Mouse (Mus musculus) hindbrain, postnatal 0 days (tissue): ENCODE measurements around the gene Otub2. TPM values are rescaled to one million over a fixed set of nuclear protein-coding genes. Genes with fewer than 3 reads are reported as not detected.
"Not testable (repeated sequence)": the region's sequence is repeated elsewhere in the genome, so short reads cannot be mapped to it uniquely, and the experiment has no call there.

ENCODE experiments used
- ATAC-seq: fragments of 200-750 bp; cut with Nextera tagmentation; 2 replicates; pipeline ENCODE4 v1.8.0; 2017; ENCODE audit warnings: mild to moderate bottlenecking, moderate TSS enrichment, moderate library complexity
- DNase-seq: peaks from one replicate; pipeline ENCODE4 v3.0.0-alpha.2; 2015; ENCODE audit warnings: low spot score
- H3K27ac ChIP-seq: fragments of 300-500 bp; sonication (generic); 2 replicates; pipeline ENCODE4 v1.5.1; 2014; ENCODE audit warnings: mild to moderate bottlenecking
- H3K27me3 ChIP-seq: fragments of 300-500 bp; sonication (generic); 2 replicates; pipeline ENCODE4 v1.6.1; 2014; ENCODE audit warnings: low read length, mixed read lengths; ENCODE audit not compliant: insufficient read depth
- H3K36me3 ChIP-seq: fragments of 300-500 bp; sonication (generic); 2 replicates; pipeline ENCODE4 v1.6.1; 2014; ENCODE audit warnings: low read length, mixed read lengths; ENCODE audit not compliant: insufficient read depth
- H3K4me1 ChIP-seq: fragments of 300-500 bp; sonication (generic); 2 replicates; pipeline ENCODE4 v1.6.1; 2014; ENCODE audit warnings: antibody characterized with exemption, low read length, mixed read lengths; ENCODE audit not compliant: insufficient read depth
- H3K4me2 ChIP-seq: fragments of 300-500 bp; sonication (generic); 2 replicates; pipeline ENCODE4 v1.6.1; 2014; ENCODE audit warnings: low read depth, mild to moderate bottlenecking, low read length, moderate library complexity, mixed read lengths
- H3K4me3 ChIP-seq: fragments of 300-500 bp; sonication (generic); 2 replicates; pipeline ENCODE4 v1.5.1; 2014; ENCODE audit warnings: low read length
- H3K9ac ChIP-seq: fragments of 300-500 bp; sonication (generic); replicated peaks from 2 replicates; pipeline ENCODE4 v1.6.1; 2014; ENCODE audit warnings: mild to moderate bottlenecking, low read length, moderate library complexity, mixed read lengths
- H3K9me3 ChIP-seq: fragments of 300-500 bp; sonication (generic); 2 replicates; pipeline ENCODE4 v1.6.1; 2016; ENCODE audit warnings: low read length, mixed read lengths
- CTCF ChIP-seq: IDR thresholded peaks from 2 replicates; pipeline ENCODE4 v1.5.1; 2016; ENCODE audit warnings: antibody characterized with exemption, control low read depth, low read depth
- WGBS: fragments of 180-500 bp; shearing (Covaris S2); extraction: QIAGEN DNeasy Blood & Tissue Kit; methylation state at CpG from one replicate; pipeline ENCODE4 v1.1.7; 2014; 5-methylcytosine and 5-hydroxymethylcytosine counted together
- polyA plus RNA-seq: library from polyadenylated mRNA; unstranded; fragments of >200 nt; fragmentation: Nextera tagmentation; extraction: Ambion mirVana; gene quantifications from 2 replicates; pipeline ENCODE4 v1.2.1, GENCODE M21; 2015
- total RNA-seq: library from RNA; depleted of rRNA; stranded (reverse); fragments of >200 nt; gene quantifications from 2 replicates; pipeline ENCODE4 v1.2.3, GENCODE M21; 2014; rRNA removed

Gene Otub2
- total and polyA plus RNA-seq, 2 experiments from 2014 or later, result 18.5 to 21.0 TPM

DNA sequence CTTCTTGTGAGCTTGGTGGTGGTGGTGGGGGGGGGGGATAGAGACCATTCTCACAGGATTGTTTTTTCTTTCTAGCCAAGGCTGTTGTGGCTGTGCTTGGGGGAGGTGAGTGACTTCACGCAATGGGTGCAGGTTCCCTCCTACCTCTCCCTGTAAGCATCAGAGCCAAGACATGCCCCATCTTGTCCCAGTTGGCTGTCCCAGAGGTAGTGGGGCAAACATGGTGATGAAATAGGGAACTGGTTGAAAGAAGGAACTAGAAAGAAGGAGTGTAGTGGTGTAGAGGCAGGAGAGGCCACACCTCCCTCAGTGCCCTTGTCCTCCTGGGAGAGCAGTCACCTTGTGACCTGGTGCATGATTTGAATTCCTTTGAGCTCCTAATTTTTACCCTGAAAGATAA is 49.1 kb downstream of the Otub2 start:
- H3K27ac ChIP-seq, result no peak overlapping the region
- H3K36me3 ChIP-seq, result no peaks in the 10 kb centered on the region
- no peaks in the 10 kb centered on the region for H3K9me3 ChIP-seq
- H3K4me3 ChIP-seq, result no peak overlapping the region
- H3K4me1 ChIP-seq, result no peaks in the 10 kb centered on the region
- TF ChIP-seq CTCF, result no peak
- no peak overlapping the region for H3K9ac ChIP-seq
- DNase-seq (no peak), ATAC-seq (no peak)
- 100% methylated on average over 1 of the region's 1 CpGs for WGBS
- H3K4me2 ChIP-seq, result no peak overlapping the region
- no peaks in the 10 kb centered on the region for H3K27me3 ChIP-seq

DNA sequence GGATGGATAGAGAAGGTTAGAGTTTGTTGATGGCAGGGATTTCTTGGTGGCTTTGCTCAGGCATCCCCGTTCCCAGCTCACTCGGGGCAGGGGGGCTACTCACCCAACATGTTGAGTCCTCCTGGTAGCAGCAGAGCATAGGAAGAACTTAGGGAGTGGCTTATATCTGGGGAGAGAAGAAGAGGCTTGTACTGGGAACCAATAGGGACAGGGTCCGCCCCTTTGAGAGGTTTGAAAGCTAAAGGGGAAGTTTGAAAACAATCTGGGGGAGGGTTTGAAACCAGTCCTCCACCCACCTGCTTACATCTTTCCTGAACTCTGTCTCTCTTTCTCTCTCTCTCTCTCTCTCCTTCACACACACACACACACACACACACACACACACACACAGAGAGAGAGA is 55.0 kb downstream of the Otub2 start, which contains the start of gene Ifi27l2a:
Gene Ifi27l2a (minus strand): TSS at position 157 of the 400 bp plus-strand sequence.
- H3K4me1 ChIP-seq, result no peaks in the 10 kb centered on the region
- no peaks in the 10 kb centered on the region for H3K36me3 ChIP-seq
- H3K9ac ChIP-seq, result no peak within 1 kb of the TSS
- no peak within 1 kb of the TSS for H3K4me2 ChIP-seq
- no peak within 1 kb of the TSS for H3K27ac ChIP-seq
- no peak for TF ChIP-seq CTCF
- no peak for DNase-seq
- H3K4me3 ChIP-seq, result no peak within 1 kb of the TSS
- no peaks in the 10 kb centered on the region for H3K27me3 ChIP-seq
- no peaks in the 10 kb centered on the region for H3K9me3 ChIP-seq
- 56% methylated on average over 3 of the region's 3 CpGs for WGBS
- no peak for ATAC-seq

DNA sequence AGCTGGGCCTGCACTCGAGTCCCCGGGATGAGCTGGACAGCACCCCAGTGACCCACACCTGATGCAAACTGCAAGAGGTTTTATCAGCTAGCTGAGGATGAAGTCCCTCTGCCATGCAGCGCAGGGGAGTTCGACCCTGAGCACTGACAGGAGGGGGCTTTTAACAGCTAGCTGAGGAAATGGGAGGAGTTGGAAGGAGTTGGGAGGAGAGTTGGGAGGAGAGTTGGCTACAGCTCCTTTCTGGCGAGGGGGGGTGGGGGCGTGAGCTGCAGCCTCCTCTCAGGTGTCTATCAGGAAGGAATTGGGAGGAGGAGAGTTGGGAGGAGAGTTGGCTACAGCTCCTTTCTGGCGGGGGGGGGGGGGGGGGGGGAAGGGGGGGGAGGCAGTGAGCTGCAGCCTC is 55.8 kb downstream of the Otub2 start:
- not testable (repeated sequence) for H3K27ac ChIP-seq, DNase-seq, H3K36me3 ChIP-seq, H3K9ac ChIP-seq, ATAC-seq, H3K9me3 ChIP-seq, H3K4me3 ChIP-seq, H3K27me3 ChIP-seq, H3K4me1 ChIP-seq, H3K4me2 ChIP-seq
- 57% methylated on average over 6 of the region's 7 CpGs for WGBS

DNA sequence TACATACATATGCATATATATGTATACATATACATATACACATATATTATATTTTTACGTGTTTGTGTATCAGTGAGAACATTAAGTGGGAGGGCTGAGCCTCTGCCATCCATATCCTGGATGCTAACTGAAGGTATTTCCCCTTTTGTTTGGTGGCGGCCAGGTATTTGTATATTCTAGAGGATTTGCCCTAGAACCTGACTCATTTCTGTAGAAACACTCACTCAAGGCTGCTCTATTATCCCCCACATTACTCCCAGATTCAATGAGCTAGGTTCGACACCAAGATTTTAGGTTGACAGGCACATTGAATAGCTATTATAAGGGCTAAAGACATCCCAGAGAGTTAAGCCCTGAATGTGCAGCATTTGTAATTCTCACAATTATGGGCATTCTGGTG is 56.6 kb downstream of the Otub2 start:
- no peak for TF ChIP-seq CTCF

DNA sequence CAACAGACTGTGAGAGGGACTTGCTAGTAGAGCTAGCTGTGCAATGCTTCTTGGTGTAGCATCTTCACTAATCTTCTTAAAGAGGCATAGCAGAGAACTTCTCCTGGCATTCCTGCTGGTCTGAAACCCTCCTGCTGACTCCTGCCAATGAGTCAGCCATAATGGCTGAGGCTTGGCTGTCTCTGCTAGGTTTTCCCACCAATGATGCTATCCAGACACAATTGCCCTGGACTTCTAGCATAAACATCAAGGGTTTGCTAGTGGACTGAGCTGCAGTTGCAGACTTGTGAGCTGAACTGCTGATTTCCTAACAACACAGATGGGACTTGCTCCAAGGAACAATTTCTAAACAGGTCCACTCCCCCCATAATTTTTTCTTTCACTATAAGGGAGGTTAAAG is 64.9 kb downstream of the Otub2 start:
- Histone ChIP-seq H3K36me3 (no peaks in the 10 kb centered on the region), H3K4me1 (no peaks in the 10 kb centered on the region), H3K27ac (no peak overlapping the region), H3K27me3 (no peaks in the 10 kb centered on the region), H3K9ac (no peak overlapping the region), H3K9me3 (no peaks in the 10 kb centered on the region), H3K4me3 (no peak overlapping the region), H3K4me2 (no peak overlapping the region)
- no peak for DNase-seq
- no peak for ATAC-seq
- no peak for TF ChIP-seq CTCF

More for the DNA sequence above, 56.6 kb downstream of the Otub2 start:
- no peak for ATAC-seq
- Histone ChIP-seq H3K27me3 (no peaks in the 10 kb centered on the region), H3K4me2 (no peak overlapping the region), H3K9me3 (no peaks in the 10 kb centered on the region), H3K27ac (no peak overlapping the region), H3K36me3 (no peaks in the 10 kb centered on the region), H3K4me1 (no peaks in the 10 kb centered on the region), H3K4me3 (no peak overlapping the region), H3K9ac (no peak overlapping the region)
- DNase-seq, result no peak
- 78% methylated on average over 3 of the region's 3 CpGs for WGBS

Other genes starting within 250 kb of the Otub2 start
- 1.3 and 3.6 TPM in 2 replicates for gene Prima1, start 146.5 kb upstream of the Otub2 start, total RNA-seq
- 0.87 and 0.93 TPM in 2 replicates for gene Prima1, start 146.5 kb upstream of the Otub2 start, polyA plus RNA-seq
- 14.6 and 18.5 TPM in 2 replicates for gene Fam181a, start 77.7 kb upstream of the Otub2 start, total RNA-seq
- 8.1 and 9.2 TPM in 2 replicates for gene Fam181a, start 77.7 kb upstream of the Otub2 start, polyA plus RNA-seq
- gene Asb2, start 32.7 kb upstream of the Otub2 start, total RNA-seq, result 3.2 and 4.2 TPM in 2 replicates
- 1.4 and 1.6 TPM in 2 replicates for gene Asb2, start 32.7 kb upstream of the Otub2 start, polyA plus RNA-seq
- gene 9330161L09Rik, start 19.1 kb downstream of the Otub2 start, total RNA-seq, result 4.2 and 6.5 TPM in 2 replicates
- 0.91 and 1.1 TPM in 2 replicates for gene 9330161L09Rik, start 19.1 kb downstream of the Otub2 start, polyA plus RNA-seq
- gene Ddx24, start 37.1 kb downstream of the Otub2 start, total RNA-seq, result 129 and 148 TPM in 2 replicates
- 213 and 220 TPM in 2 replicates for gene Ddx24, start 37.1 kb downstream of the Otub2 start, polyA plus RNA-seq
- 18.4 and 28.6 TPM in 2 replicates for gene Ifi27, start 45.5 kb downstream of the Otub2 start, total RNA-seq
- 26.7 and 29.2 TPM in 2 replicates for gene Ifi27, start 45.5 kb downstream of the Otub2 start, polyA plus RNA-seq
- 3.2 TPM in 1 of 2 replicates, not detected in the other for gene Ifi27l2a, start 55.0 kb downstream of the Otub2 start, total RNA-seq
- gene Ifi27l2a, start 55.0 kb downstream of the Otub2 start, polyA plus RNA-seq, result 13.1 and 13.5 TPM in 2 replicates
- gene Ifi27l2b, start 68.5 kb downstream of the Otub2 start, total RNA-seq, result not detected in 2 replicates
- gene Ifi27l2b, start 68.5 kb downstream of the Otub2 start, polyA plus RNA-seq, result not detected in 2 replicates
- gene Ppp4r4, start 143.6 kb downstream of the Otub2 start, total RNA-seq, result 6.6 and 6.7 TPM in 2 replicates
- 3.0 and 3.6 TPM in 2 replicates for gene Ppp4r4, start 143.6 kb downstream of the Otub2 start, polyA plus RNA-seq
- gene Serpina10, start 242.8 kb downstream of the Otub2 start, total RNA-seq, result not detected in 2 replicates
- 0.16 TPM in 1 of 2 replicates, not detected in the other for gene Serpina10, start 242.8 kb downstream of the Otub2 start, polyA plus RNA-seq